Mouse (Mus musculus): Measurements from ENCODE around the gene Stra6l. TPM values are rescaled to one million over a fixed set of nuclear protein-coding genes. Genes with fewer than 3 reads are reported as not detected.

The Stra6l gene
- polyA plus RNA-seq (2014; fragmentation: Illumina TruSeq; extraction: RNeasy Lipid Tissue Mini Kit (QIAGEN cat#74804); ENCODE audit: low read depth, low replicate concordance), result 0.18 TPM

GRCm38 (mm10) chr4:45848109-45848824 lies at the start of gene Stra6l:
Gene Stra6l, plus strand, starts transcription at chr4:45848664.

GRCm38 (mm10) chr4:45798964-45799363 lies 49.5 kb upstream of the Stra6l start, which contains the start of gene Aldh1b1:
Gene Aldh1b1, plus strand, starts transcription at chr4:45799022.

GRCm38 (mm10) chr4:45826275-45827040 lies 22.0 kb upstream of the Stra6l start, which contains the start of gene Igfbpl1:
Gene Igfbpl1, minus strand, starts transcription at chr4:45826923.

DNA sequence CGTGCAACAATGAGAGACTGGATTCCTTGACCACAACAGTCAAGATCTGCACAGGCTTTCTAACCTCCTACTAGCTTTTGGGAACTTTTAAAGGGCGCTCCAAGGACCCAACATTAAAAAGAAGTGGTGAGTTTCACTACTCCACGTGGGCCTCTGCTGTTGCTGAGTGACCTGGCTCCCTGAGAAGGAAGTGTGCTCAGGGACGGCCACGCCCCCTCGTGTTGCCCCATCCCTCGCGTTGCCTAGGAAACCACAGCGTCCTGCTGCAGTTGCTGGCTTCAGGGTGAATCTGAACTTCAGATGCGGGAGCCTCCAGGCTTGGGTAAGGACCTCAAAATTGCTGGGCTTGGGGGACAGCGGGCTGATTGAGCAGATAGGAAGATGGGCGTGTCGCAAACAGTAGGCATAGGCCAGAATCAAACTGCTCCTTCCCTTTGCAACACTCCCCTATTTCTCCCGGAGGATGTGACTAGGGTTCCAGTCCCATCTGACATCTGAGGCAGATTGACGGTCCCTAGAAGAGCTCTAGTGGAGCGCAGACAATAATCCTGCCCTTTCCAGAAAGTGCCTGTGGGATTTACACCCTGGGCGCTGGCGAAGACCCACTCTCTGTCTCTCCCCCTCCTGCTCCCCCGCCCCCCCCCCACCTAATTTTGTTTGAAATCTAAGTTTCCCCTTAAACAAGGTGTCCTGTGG lies 41.8 kb downstream of the Stra6l start, which contains the start of gene Ccdc180:
Ccdc180 (plus strand) TSS at position 238 of the 696 bp plus-strand sequence.

Other genes starting within 250 kb of the Stra6l start
- 2.0 TPM for gene Aldh1b1, start 49.6 kb upstream of the Stra6l start, polyA plus RNA-seq (2014; fragmentation: Illumina TruSeq; extraction: RNeasy Lipid Tissue Mini Kit (QIAGEN cat#74804); ENCODE audit: low read depth, low replicate concordance)
- not detected for gene Igfbpl1, start 21.7 kb upstream of the Stra6l start, polyA plus RNA-seq (2014; fragmentation: Illumina TruSeq; extraction: RNeasy Lipid Tissue Mini Kit (QIAGEN cat#74804); ENCODE audit: low read depth, low replicate concordance)
- gene Ccdc180, start 41.6 kb downstream of the Stra6l start, polyA plus RNA-seq (2014; fragmentation: Illumina TruSeq; extraction: RNeasy Lipid Tissue Mini Kit (QIAGEN cat#74804); ENCODE audit: low read depth, low replicate concordance), result 37.1 TPM
- gene Tdrd7, start 116.7 kb downstream of the Stra6l start, polyA plus RNA-seq (2014; fragmentation: Illumina TruSeq; extraction: RNeasy Lipid Tissue Mini Kit (QIAGEN cat#74804); ENCODE audit: low read depth, low replicate concordance), result 232 TPM
- gene Tmod1, start 190.3 kb downstream of the Stra6l start, polyA plus RNA-seq (2014; fragmentation: Illumina TruSeq; extraction: RNeasy Lipid Tissue Mini Kit (QIAGEN cat#74804); ENCODE audit: low read depth, low replicate concordance), result 15.8 TPM